Mouse (Mus musculus) CD4-positive, CD25-positive, alpha-beta regulatory T cell, adult 2 months (primary cell): ENCODE results near the gene Tap2.

ENCODE experiments used
- DNase-seq: peaks from one replicate; pipeline ENCODE4 v3.0.0-alpha.2; 2012; ENCODE audit warnings: low read depth, low spot score

Gene Tap2

GRCm38 (mm10) chr17:34196491-34196890, 6.8 kb upstream of the Tap2 start:
- DNase-seq: peak; percentile 83

GRCm38 (mm10) chr17:34196941-34197894, 6.1 kb upstream of the Tap2 start, which contains the start of gene Psmb8:
Gene Psmb8, plus strand, starts transcription at chr17:34197721.
- peak; percentile 90 for DNase-seq

GRCm38 (mm10) chr17:34197904-34198520, 5.3 kb upstream of the Tap2 start:
- DNase-seq: peak; percentile 88

- DNase-seq: no peak
These were observed 4.8 kb upstream of the Tap2 start for GRCm38 (mm10) chr17:34198521-34198912.

GRCm38 (mm10) chr17:34199050-34199619, 4.2 kb upstream of the Tap2 start:
- no peak for DNase-seq

- no peak for DNase-seq
These were observed 3.3 kb upstream of the Tap2 start for GRCm38 (mm10) chr17:34200047-34200446.

GRCm38 (mm10) chr17:34200772-34201505, 2.4 kb upstream of the Tap2 start:
- peak; percentile 45 for DNase-seq

GRCm38 (mm10) chr17:34201506-34202055, 1.7 kb upstream of the Tap2 start:
- peak; percentile 58 for DNase-seq

- DNase-seq: no peak
These were observed 426 bp upstream of the Tap2 start for GRCm38 (mm10) chr17:34202760-34203442.

- DNase-seq: peak; percentile 95
These were observed 1.1 kb downstream of the Tap2 start for GRCm38 (mm10) chr17:34204303-34205010.

- peak; percentile 51 for DNase-seq
These were observed 1.9 kb downstream of the Tap2 start for GRCm38 (mm10) chr17:34205021-34205745.

GRCm38 (mm10) chr17:34205746-34206176, 2.4 kb downstream of the Tap2 start:
- peak; percentile 77 for DNase-seq

GRCm38 (mm10) chr17:34206731-34207130, 3.4 kb downstream of the Tap2 start:
- no peak for DNase-seq

GRCm38 (mm10) chr17:34207456-34207855, 4.1 kb downstream of the Tap2 start:
- peak; percentile 63 for DNase-seq

GRCm38 (mm10) chr17:34207866-34208265, 4.5 kb downstream of the Tap2 start:
- no peak for DNase-seq

- DNase-seq: no peak
These were observed 5.1 kb downstream of the Tap2 start for GRCm38 (mm10) chr17:34208421-34208820.

GRCm38 (mm10) chr17:34209680-34210079, 6.4 kb downstream of the Tap2 start:
- DNase-seq: peak; percentile 67

- DNase-seq: peak; percentile 53
These were observed 7.3 kb downstream of the Tap2 start for GRCm38 (mm10) chr17:34210599-34210998.

- DNase-seq: peak; percentile 69
These were observed 8.5 kb downstream of the Tap2 start for GRCm38 (mm10) chr17:34211746-34212365.
